Mouse (Mus musculus): Measurements from ENCODE around the gene Spats2l. TPM values are rescaled to one million over a fixed set of nuclear protein-coding genes. Genes with fewer than 3 reads are reported as not detected.

The Spats2l gene
- total RNA-seq, 2 experiments from 2014 or later: 12.5 to 16.2 TPM

DNA sequence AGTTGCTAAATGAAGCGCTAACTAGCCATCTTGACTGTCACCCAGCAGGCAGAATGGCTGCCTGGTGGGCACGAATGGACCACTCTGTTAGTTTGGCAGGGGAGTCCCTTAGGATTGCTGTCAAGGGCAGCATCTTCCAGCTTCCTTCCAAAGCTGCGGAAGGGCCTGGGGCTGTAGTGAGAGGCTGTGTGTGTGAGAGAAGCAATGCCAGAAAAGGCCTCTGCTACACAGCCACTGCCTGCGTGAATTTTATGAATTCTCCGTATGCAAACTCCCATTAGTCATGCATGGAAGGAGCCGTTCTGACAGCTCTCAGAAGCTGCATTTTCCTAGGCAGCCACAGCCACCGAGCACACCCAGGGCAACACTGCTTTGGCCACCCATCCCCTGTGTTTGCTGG lies 101.5 kb downstream of the Spats2l start:
- intact Hi-C loops (cut with DNase I): no loop called here
- DNase-seq: no peak

- intact Hi-C loops (cut with DNase I): no loop called here
- no peak for DNase-seq
Measured at GRCm38 (mm10) chr1:57878957-57879356, 105.0 kb downstream of the Spats2l start.

DNA sequence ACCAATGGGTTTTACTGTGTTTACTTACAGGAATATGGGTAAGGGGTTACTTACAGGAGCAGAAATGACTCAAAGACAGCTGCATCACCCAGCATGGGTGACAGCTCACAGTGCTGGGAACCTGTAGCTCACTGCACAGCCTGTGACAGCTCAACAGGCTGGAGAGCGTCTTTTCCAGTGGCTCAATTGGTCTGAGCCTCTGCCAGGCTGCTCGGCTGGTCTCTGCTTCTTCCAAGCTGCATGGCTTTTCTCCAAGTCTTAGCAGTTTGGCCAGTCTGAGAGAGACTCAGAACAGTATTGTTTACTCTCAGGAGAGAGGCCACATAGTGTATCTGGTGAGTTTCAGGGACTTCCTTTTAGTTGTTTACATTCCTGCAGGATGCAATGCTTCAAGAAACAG lies 110.9 kb downstream of the Spats2l start:
- peak; percentile 19 to 33 for DNase-seq
- intact Hi-C loops (cut with DNase I): no loop called here

GRCm38 (mm10) chr1:57889803-57890202 lies 115.8 kb downstream of the Spats2l start:
- intact Hi-C loops (cut with DNase I): no loop called here
- DNase-seq: no peak

- intact Hi-C loops (cut with DNase I): no loop called here
- peak; percentile 48 to 73 for DNase-seq
Measured at GRCm38 (mm10) chr1:57890259-57890902, 116.4 kb downstream of the Spats2l start.

DNA sequence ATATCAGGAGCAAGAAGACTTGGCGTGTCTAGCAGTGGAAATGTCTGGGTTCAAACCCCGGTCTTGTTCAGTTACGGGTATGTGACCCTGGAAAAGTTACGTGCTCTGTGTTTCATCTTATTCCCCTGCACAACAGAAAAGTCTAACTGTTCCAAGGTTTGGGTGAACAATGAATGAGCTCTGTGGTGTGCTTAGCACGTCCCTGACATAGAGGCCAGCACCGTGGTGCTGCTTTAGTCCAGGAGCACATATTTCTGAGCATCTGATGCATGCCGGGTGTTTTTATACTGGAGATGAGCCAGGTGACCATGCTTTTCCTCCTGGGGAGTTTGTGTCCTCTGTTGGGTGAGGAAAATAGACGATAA lies 116.9 kb downstream of the Spats2l start:
- intact Hi-C loops (cut with DNase I): no loop called here

GRCm38 (mm10) chr1:57901494-57901893 lies 127.5 kb downstream of the Spats2l start:
- intact Hi-C loops (cut with DNase I): no loop called here

More for the DNA sequence above, 116.9 kb downstream of the Spats2l start:
- DNase-seq: no peak

DNA sequence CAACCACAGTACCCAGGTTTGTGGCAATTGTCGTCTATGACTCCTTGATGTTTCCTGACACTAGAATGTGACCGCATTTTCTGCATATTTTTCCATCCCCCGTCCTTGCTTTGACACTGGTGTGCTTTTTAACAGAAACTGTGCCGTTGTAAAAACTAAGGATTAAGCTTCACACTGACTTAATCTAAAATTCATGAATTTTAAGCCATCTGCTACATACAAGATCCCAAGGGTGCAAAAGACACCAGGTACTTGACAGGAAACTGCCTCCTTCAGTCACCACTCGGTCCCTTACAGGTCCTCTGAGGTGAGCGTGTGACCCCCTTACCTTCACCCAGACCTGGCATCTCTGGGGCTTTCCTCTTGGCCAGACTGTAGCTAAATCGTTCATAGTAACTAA lies 129.8 kb downstream of the Spats2l start:
- no peak for DNase-seq

More at GRCm38 (mm10) chr1:57901494-57901893, 127.5 kb downstream of the Spats2l start:
- no peak for DNase-seq

GRCm38 (mm10) chr1:57905912-57906311 lies 131.9 kb downstream of the Spats2l start:
- DNase-seq: no peak
- intact Hi-C loops (cut with DNase I): no loop called here

More for the DNA sequence above, 129.8 kb downstream of the Spats2l start:
- intact Hi-C loops (cut with DNase I): no loop called here

DNA sequence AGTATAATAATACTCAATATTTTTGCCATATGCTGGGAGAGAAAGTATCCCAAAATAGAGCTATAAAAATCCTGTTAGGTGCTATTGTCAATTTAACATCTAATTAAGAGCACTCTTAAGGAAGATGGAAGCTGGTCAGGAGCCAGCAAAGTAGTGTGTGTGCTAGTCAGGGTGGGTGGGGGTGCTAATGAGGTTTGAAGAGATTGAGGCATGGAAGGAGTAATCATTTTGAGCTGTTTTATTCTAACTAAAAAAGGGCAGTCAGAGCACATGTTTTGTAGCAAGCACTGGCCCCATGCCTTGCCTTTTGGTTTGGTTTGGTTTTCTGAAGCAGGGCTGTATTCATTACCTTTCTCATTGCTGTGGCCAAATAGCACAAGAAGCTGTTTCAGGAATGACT lies 132.3 kb downstream of the Spats2l start:
- no peak for DNase-seq
- intact Hi-C loops (cut with DNase I): no loop called here

DNA sequence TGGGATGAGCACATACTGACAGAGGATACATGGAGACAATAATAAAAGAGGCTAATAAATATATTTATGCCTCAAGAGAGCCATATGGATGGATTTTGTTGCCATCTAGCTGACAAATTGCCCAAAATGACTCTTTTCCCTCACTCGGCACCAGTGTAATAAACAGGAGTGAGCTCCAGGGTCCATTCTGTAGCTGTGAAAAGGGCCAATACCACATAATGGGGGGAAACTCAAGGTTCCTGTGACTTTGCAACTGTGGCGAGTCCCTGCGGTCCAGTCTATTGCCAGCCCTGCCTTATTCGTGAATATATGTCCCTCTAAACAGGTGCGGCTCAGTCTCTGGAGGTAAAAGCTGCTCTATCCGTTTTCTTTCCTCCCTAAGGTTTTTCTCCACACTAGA lies 137.6 kb downstream of the Spats2l start:
- intact Hi-C loops (cut with DNase I): no loop called here
- no peak for DNase-seq

DNA sequence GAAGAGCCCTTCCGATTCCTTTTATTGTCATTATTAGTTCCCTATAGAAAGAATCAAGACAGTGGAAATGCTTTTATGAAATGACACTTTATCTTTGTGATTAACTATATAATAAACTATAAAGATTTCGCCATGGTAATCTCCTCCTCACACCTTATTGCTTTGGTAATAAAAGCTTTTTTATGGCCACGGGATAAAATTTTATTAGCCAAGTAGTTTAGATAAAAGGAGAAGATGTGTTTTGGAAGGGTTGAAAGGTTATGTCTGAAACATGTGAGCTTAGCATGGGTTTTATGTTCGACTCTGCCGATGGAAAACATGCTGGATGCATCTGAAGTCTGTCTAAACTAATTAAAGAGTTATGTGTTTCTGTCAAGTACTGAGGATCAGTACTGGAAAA lies 143.4 kb downstream of the Spats2l start:
- intact Hi-C loops (cut with DNase I): no loop called here
- DNase-seq: no peak

DNA sequence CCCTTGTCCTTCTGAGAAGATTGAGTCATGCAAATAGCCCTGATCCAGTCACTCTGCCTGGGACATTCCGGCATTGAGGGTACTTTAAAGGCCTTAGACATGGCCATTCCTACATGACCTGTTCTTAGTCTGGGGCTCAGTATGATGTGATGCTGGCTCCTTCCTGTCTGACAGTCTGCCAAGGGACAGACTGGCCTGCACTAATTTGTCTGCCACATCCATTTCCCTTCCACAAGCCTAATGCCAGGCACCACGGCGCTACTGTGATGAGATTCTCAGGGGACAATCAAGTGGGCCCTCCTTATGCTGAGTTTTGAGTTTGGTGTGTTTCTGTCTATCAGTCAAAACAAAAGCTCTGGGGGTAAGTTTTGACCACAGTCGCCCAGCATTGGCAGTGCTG lies 144.6 kb downstream of the Spats2l start:
- no peak for DNase-seq
- intact Hi-C loops (cut with DNase I): no loop called here

GRCm38 (mm10) chr1:57934287-57934686 lies 160.3 kb downstream of the Spats2l start:
- DNase-seq: no peak
- intact Hi-C loops (cut with DNase I): loop anchor here (5.0 kb wide), 1 partner anchor 157 kb away; no protein-coding TSS in a partner anchor

DNA sequence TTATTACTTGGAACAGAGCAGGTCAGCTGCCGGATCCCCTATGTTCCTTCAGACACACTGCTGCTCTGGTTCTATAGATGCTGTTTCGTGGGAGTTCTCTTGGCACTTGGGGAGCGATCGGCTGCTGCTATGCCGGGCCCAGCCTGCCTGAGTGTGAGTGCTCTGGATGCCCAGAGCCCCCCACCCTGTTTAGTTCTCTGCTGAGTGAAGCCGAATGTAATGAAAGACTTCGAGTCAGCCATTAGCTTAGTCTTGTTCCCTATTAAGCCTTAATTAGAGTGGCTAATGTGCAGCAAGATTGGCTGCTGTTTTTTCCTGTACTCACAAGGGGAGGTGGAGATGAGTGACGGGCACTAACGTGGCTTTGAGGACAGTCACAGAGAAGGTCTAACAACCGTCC lies 166.7 kb downstream of the Spats2l start:
- DNase-seq: no peak

GRCm38 (mm10) chr1:57941095-57941494 lies 167.1 kb downstream of the Spats2l start:
- no peak for DNase-seq
- intact Hi-C loops (cut with DNase I): no loop called here

More for the DNA sequence above, 166.7 kb downstream of the Spats2l start:
- intact Hi-C loops (cut with DNase I): no loop called here

DNA sequence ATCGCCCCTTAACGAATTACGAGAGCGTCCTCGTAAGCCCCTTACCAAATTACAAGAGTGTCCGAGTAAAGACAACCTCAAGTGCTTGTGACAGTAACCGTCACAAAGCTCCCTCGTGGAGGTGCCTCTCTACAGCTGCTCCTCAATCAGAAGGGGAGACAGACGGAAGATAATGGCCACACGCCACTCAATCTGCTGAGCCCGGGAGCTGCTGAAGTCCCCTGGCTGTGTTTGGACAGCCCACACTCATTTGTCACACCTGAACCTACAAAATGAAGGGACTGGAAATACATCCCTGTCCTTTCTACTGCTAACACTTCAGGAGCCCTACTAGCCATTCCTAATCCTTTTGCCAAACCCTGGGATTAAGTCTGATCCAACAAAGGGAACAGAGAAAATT lies 167.8 kb downstream of the Spats2l start:
- no peak for DNase-seq
- intact Hi-C loops (cut with DNase I): no loop called here

DNA sequence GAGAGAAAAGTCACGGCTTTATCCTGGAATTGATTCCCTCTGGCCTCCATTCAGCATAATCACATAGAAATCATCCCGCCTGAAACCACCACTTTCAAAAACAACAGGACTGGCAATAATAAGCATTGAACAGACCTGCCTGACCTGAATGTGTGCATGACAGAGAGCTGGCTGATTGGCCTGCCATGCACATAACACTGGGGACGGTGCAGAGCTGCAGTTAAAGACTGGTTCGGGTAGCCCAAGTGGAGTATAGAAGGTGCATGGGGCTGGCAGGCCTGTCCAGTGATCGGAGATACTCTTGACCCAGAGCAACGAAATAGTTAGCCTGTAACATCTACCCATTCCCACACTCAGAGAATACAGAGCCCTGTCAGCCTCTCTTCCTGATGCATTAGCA lies 168.3 kb downstream of the Spats2l start:
- DNase-seq: no peak
- intact Hi-C loops (cut with DNase I): no loop called here

DNA sequence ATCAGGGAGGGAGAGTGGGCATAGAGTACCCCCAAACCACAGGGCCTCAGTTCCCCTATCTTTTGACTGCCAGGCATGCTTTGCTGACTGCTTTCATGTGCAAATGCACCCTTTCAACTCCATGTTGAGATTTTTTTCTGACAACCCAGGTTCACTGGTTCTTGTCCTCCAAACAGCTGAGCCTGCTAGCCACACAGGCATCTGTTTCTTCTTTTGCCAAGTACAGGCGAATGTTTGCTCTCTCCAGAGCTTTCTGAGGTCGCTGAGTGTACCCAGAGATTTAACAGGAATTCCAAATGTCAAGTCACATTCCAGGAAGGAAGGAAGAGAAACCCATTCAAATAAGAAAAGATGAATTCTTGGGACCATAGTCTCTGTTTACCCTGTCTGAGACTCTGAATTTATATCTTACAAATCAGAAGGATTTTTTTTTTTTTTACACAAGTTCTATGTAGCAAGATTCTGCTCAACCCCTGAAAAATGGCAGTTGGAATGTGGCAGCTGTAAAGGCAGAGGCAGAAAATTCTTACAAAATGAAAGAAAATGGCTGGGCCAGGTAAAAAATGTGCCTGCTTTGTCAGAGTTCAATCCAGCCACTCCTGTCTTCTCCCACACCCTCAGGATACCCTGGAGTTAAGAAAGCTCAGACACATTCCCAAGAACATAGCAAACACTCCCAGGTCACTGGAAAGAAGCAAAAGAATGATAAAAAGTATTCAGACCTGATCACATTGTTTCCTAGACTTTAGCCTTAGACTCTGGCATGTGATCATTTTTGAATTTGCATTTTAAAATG lies 173.8 kb downstream of the Spats2l start:
- DNase-seq: no peak
- intact Hi-C loops (cut with DNase I): loop anchor here (5.0 kb wide), 1 partner anchor 170 kb away; no protein-coding TSS in a partner anchor

DNA sequence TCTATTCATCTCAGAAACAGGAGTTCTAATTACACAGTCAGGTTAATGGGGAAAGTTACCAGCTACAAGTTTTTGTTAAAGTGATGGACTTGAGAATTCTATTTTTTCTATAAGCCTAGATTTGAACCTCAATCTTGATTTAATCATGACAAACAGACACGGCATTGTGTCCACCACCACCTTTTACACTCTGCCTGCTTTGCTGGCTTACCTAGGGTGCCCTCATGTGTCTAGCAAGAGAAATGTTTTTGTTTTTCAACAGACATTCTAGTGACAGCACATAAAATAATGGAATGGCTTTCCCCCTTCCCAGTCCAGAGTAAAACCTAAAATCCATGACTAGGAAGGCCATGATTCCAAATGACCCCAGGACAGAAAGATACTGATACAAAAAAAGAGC lies 175.2 kb downstream of the Spats2l start:
- DNase-seq: peak in 1 of 2 experiments; percentile 26
- intact Hi-C loops (cut with DNase I): loop anchor here (1.0 to 5.0 kb wide), 2 partner anchors 172 to 520 kb away; no protein-coding TSS in a partner anchor

- intact Hi-C loops (cut with DNase I): loop anchor here (1.0 to 5.0 kb wide), 2 partner anchors 172 to 520 kb away; no protein-coding TSS in a partner anchor
Measured at GRCm38 (mm10) chr1:57949716-57950115, 175.8 kb downstream of the Spats2l start.

GRCm38 (mm10) chr1:57952509-57952908 lies 178.5 kb downstream of the Spats2l start:
- intact Hi-C loops (cut with DNase I): no loop called here
- no peak for DNase-seq

More at GRCm38 (mm10) chr1:57949716-57950115, 175.8 kb downstream of the Spats2l start:
- no peak for DNase-seq
